Mouse (Mus musculus) kidney, embryonic 15.5 days (tissue): ENCODE results near the gene Thap4. TPM values are rescaled to one million over a fixed set of nuclear protein-coding genes. Genes with fewer than 3 reads are reported as not detected.

Experiments
- ATAC-seq: fragments of 200-750 bp; cut with Nextera tagmentation; replicated peaks from 2 replicates; pipeline ENCODE4 v1.8.0; 2017; ENCODE audit warnings: moderate TSS enrichment; ENCODE audit not compliant: low FRiP score
- H3K27ac ChIP-seq: fragments of 300-500 bp; sonication (generic); 2 replicates; pipeline ENCODE4 v1.5.1; 2015; ENCODE audit warnings: mild to moderate bottlenecking, inconsistent platforms
- H3K27me3 ChIP-seq: fragments of 300-500 bp; sonication (generic); 2 replicates; pipeline ENCODE4 v1.6.1; 2015; ENCODE audit warnings: inconsistent platforms
- H3K36me3 ChIP-seq: fragments of 300-500 bp; sonication (generic); 2 replicates; pipeline ENCODE4 v1.6.1; 2015; ENCODE audit warnings: inconsistent platforms
- H3K4me1 ChIP-seq: fragments of 300-500 bp; sonication (generic); 2 replicates; pipeline ENCODE4 v1.6.1; 2015; ENCODE audit warnings: inconsistent platforms
- H3K4me2 ChIP-seq: fragments of 300-500 bp; sonication (generic); 2 replicates; pipeline ENCODE4 v1.6.1; 2015; ENCODE audit warnings: moderate library complexity, mild to moderate bottlenecking, inconsistent platforms
- H3K4me3 ChIP-seq: fragments of 300-500 bp; sonication (generic); replicated peaks from 2 replicates; pipeline ENCODE4 v1.5.1; 2015; ENCODE audit warnings: mild to moderate bottlenecking, inconsistent platforms
- H3K9ac ChIP-seq: fragments of 300-500 bp; sonication (generic); 2 replicates; pipeline ENCODE4 v1.6.1; 2015; ENCODE audit warnings: mild to moderate bottlenecking, inconsistent platforms
- H3K9me3 ChIP-seq: fragments of 300-500 bp; sonication (generic); replicated peaks from 2 replicates; pipeline ENCODE4 v1.6.1; 2016; ENCODE audit warnings: inconsistent platforms
- WGBS: fragments of 180-500 bp; shearing (Covaris S2); methylation state at CpG from one replicate; pipeline ENCODE4 v1.1.7; 2015; ENCODE audit warnings: mixed read lengths; 5-methylcytosine and 5-hydroxymethylcytosine counted together
- polyA plus RNA-seq: library from polyadenylated mRNA; unstranded; fragments of >200 nt; fragmentation: Nextera tagmentation; extraction: Ambion mirVana; gene quantifications from 2 replicates; pipeline ENCODE4 v1.2.1, GENCODE M21; 2015

Gene Thap4
- polyA plus RNA-seq, 1 experiment from 2014 or later: 63.7 TPM

GRCm38 (mm10) chr1:93740671-93741070 is 14.0 kb downstream of the Thap4 start:
- H3K27ac ChIP-seq: no peak overlapping the region
- H3K36me3 ChIP-seq: peaks cover 12% of the 10 kb centered on the region
- H3K4me3 ChIP-seq: no peak overlapping the region
- H3K4me1 ChIP-seq: peaks cover 4% of the 10 kb centered on the region; the same call in 1 of the 2 replicates
- no peak overlapping the region for H3K4me2 ChIP-seq
- H3K9ac ChIP-seq: no peak overlapping the region
- H3K27me3 ChIP-seq: no peaks in the 10 kb centered on the region
- no peak for ATAC-seq
- WGBS: 87% methylated on average over 2 of the region's 2 CpGs
- no peaks in the 10 kb centered on the region for H3K9me3 ChIP-seq

GRCm38 (mm10) chr1:93737711-93738110 is 17.0 kb downstream of the Thap4 start:
- no peak overlapping the region for H3K4me3 ChIP-seq
- H3K4me1 ChIP-seq: 0 out of 2 replicates have a peak, but pooled peaks cover 2% of the 10 kb centered on the region
- no peak overlapping the region for H3K27ac ChIP-seq
- H3K36me3 ChIP-seq: peaks cover 5% of the 10 kb centered on the region
- H3K9me3 ChIP-seq: no peaks in the 10 kb centered on the region
- no peak for ATAC-seq
- no peak overlapping the region for H3K9ac ChIP-seq
- no peaks in the 10 kb centered on the region for H3K27me3 ChIP-seq
- WGBS: 96% methylated on average over 5 of the region's 5 CpGs
- H3K4me2 ChIP-seq: no peak overlapping the region

DNA sequence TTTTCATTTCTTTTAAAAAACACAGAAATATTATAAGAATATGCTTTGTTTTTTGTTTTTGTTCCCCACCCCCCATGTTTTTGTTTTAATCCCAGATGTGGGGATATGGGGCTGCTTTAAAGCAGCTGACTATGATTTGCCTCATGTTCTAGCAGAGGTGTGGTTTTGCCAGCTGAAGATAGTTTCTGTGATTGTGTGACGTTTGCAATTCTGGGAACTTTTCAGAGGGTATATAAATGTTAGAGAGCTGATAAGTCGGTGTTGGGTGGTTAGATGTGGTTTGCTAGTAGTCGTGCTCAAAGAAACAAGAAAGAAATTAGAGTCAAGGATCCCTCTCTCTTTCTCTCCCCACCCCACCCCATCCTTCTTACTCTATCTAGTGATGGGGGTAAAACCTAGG is 18.8 kb downstream of the Thap4 start:
- Histone ChIP-seq H3K27me3 (no peaks in the 10 kb centered on the region), H3K9me3 (no peaks in the 10 kb centered on the region), H3K27ac (no peak overlapping the region), H3K4me3 (no peak overlapping the region), H3K4me1 (no peaks in the 10 kb centered on the region), H3K36me3 (peaks cover 4% of the 10 kb centered on the region), H3K4me2 (no peak overlapping the region), H3K9ac (no peak overlapping the region)
- WGBS: 88% methylated on average over 3 of the region's 3 CpGs
- ATAC-seq: no peak

- H3K27me3 ChIP-seq: no peaks in the 10 kb centered on the region
- no peak overlapping the region for H3K9ac ChIP-seq
- H3K4me1 ChIP-seq: no peaks in the 10 kb centered on the region
- no peaks in the 10 kb centered on the region for H3K9me3 ChIP-seq
- H3K36me3 ChIP-seq: peaks cover 4% of the 10 kb centered on the region; the same call in 1 of the 2 replicates
- WGBS: 33% methylated on average over 3 of the region's 3 CpGs
- ATAC-seq: no peak
- no peak overlapping the region for H3K4me2 ChIP-seq
- no peak overlapping the region for H3K4me3 ChIP-seq
- no peak overlapping the region for H3K27ac ChIP-seq
These were observed 22.8 kb downstream of the Thap4 start for GRCm38 (mm10) chr1:93731880-93732281.

- Histone ChIP-seq H3K27ac (no peak overlapping the region), H3K4me3 (no peak overlapping the region), H3K9ac (no peak overlapping the region), H3K4me1 (no peaks in the 10 kb centered on the region), H3K9me3 (no peaks in the 10 kb centered on the region), H3K4me2 (peak overlapping the region; percentile 14; the same call in 1 of the 2 replicates), H3K27me3 (no peaks in the 10 kb centered on the region), H3K36me3 (peaks cover 4% of the 10 kb centered on the region; the same call in 1 of the 2 replicates)
- WGBS: 88% methylated on average over 5 of the region's 5 CpGs
- no peak for ATAC-seq
These were observed 23.6 kb downstream of the Thap4 start for GRCm38 (mm10) chr1:93731103-93731502.

GRCm38 (mm10) chr1:93726974-93727373 is 27.7 kb downstream of the Thap4 start:
- Histone ChIP-seq H3K4me3 (no peak overlapping the region), H3K9me3 (no peaks in the 10 kb centered on the region), H3K9ac (no peak overlapping the region), H3K4me2 (no peak overlapping the region), H3K4me1 (no peaks in the 10 kb centered on the region), H3K27me3 (no peaks in the 10 kb centered on the region), H3K27ac (no peak overlapping the region), H3K36me3 (peaks cover 20% of the 10 kb centered on the region)
- peak; percentile 47 for ATAC-seq
- 50% methylated on average over 3 of the region's 3 CpGs for WGBS

- Histone ChIP-seq H3K27ac (no peak overlapping the region), H3K4me1 (no peaks in the 10 kb centered on the region), H3K9ac (no peak overlapping the region), H3K4me3 (no peak overlapping the region), H3K9me3 (no peaks in the 10 kb centered on the region), H3K27me3 (no peaks in the 10 kb centered on the region), H3K36me3 (peaks cover 20% of the 10 kb centered on the region), H3K4me2 (no peak overlapping the region)
- 89% methylated on average over 3 of the region's 3 CpGs for WGBS
- ATAC-seq: no peak
These were observed 28.5 kb downstream of the Thap4 start for GRCm38 (mm10) chr1:93726116-93726515.

- ATAC-seq: no peak
- peaks cover 24% of the 10 kb centered on the region for H3K36me3 ChIP-seq
- H3K9ac ChIP-seq: no peak overlapping the region
- H3K9me3 ChIP-seq: no peaks in the 10 kb centered on the region
- no peaks in the 10 kb centered on the region for H3K27me3 ChIP-seq
- 87% methylated on average over 5 of the region's 5 CpGs for WGBS
- no peak overlapping the region for H3K4me3 ChIP-seq
- H3K27ac ChIP-seq: no peak overlapping the region
- no peaks in the 10 kb centered on the region for H3K4me1 ChIP-seq
- no peak overlapping the region for H3K4me2 ChIP-seq
These were observed 29.0 kb downstream of the Thap4 start for GRCm38 (mm10) chr1:93725665-93726064.

- Histone ChIP-seq H3K4me3 (no peak overlapping the region), H3K4me1 (no peaks in the 10 kb centered on the region), H3K36me3 (peaks cover 26% of the 10 kb centered on the region), H3K27ac (no peak overlapping the region), H3K27me3 (no peaks in the 10 kb centered on the region), H3K9me3 (no peaks in the 10 kb centered on the region), H3K4me2 (no peak overlapping the region), H3K9ac (no peak overlapping the region)
- ATAC-seq: no peak
- 88% methylated on average over 3 of the region's 3 CpGs for WGBS
These were observed 30.0 kb downstream of the Thap4 start for GRCm38 (mm10) chr1:93724623-93725022.

DNA sequence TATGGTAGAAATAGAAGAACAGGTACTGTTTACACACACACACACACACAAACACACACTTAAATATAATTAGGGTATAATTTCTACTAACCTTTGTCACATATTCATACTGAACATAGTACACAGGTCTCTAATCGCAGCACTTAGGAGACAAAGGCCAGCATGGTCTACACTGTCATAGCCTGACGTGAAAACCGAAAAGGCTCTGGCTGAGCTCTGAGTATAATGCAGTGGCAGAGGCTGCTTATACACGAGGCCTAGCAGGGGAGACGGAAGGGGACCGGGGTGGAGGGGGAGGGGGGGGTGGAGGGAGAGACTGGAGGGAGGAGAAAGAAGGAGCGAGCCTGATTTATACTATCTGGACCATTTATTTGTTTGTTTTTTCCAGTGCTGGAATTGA is 33.1 kb downstream of the Thap4 start:
- ATAC-seq: no peak
- Histone ChIP-seq H3K9ac (no peak overlapping the region), H3K4me2 (no peak overlapping the region), H3K36me3 (peaks cover 46% of the 10 kb centered on the region), H3K4me1 (no peaks in the 10 kb centered on the region), H3K4me3 (no peak overlapping the region), H3K27ac (no peak overlapping the region), H3K9me3 (no peaks in the 10 kb centered on the region), H3K27me3 (no peaks in the 10 kb centered on the region)
- WGBS: 63% methylated on average over 7 of the region's 7 CpGs

DNA sequence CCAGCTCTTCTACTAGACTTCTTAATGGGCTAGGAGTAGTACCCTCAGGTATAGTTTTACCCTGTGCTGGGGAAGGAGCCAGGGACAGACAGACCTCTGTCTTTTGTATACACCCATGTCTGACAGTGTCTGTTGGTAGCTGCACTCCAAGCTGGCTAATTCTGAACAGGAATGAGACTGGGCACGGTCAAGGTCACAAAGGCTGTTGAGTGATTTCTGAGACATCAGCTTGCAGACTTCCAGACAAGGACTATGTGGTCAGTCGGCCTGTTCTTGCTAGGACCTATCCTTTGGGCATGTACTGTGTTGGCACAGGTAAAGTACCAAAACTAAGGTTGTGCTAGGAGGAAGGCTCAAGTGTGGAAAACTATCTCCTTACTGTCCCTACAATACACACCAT is 38.5 kb downstream of the Thap4 start:
- Histone ChIP-seq H3K36me3 (peaks cover 67% of the 10 kb centered on the region), H3K4me3 (no peak overlapping the region), H3K27ac (no peak overlapping the region), H3K4me2 (no peak overlapping the region), H3K9me3 (no peaks in the 10 kb centered on the region), H3K9ac (no peak overlapping the region), H3K4me1 (no peaks in the 10 kb centered on the region), H3K27me3 (no peaks in the 10 kb centered on the region)
- no peak for ATAC-seq
- WGBS: 84% methylated on average over 2 of the region's 2 CpGs

- Histone ChIP-seq H3K36me3 (peaks cover 45% of the 10 kb centered on the region), H3K4me2 (no peak overlapping the region), H3K9me3 (no peaks in the 10 kb centered on the region), H3K27me3 (no peaks in the 10 kb centered on the region), H3K9ac (no peak overlapping the region), H3K27ac (no peak overlapping the region), H3K4me3 (no peak overlapping the region), H3K4me1 (no peaks in the 10 kb centered on the region)
- 84% methylated on average over 3 of the region's 3 CpGs for WGBS
- no peak for ATAC-seq
These were observed 49.3 kb downstream of the Thap4 start for GRCm38 (mm10) chr1:93705389-93705788.

DNA sequence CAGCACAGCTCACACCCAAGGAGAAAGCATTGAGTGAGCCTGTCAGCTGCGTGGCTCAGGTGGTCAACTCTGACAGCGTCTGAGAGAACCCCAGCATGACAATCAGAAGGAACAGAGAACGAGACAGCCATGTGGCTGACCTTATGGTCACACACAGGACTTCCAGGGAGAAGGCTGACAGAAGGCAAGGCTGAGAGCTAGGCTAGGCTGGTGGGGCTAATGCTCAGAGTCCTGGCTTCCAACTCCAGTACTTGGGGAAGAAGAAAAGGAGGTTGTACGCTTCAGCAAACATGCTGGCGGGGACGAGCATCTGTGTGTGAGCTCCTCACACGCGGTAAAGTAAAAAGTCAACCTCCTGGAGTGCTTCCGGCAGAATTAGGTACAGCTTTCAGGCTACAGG is 50.3 kb downstream of the Thap4 start:
- no peak for ATAC-seq
- Histone ChIP-seq H3K9me3 (no peaks in the 10 kb centered on the region), H3K27me3 (no peaks in the 10 kb centered on the region), H3K4me2 (no peak overlapping the region), H3K9ac (no peak overlapping the region), H3K27ac (no peak overlapping the region), H3K4me3 (no peak overlapping the region), H3K4me1 (no peaks in the 10 kb centered on the region), H3K36me3 (peaks cover 45% of the 10 kb centered on the region)
- WGBS: 87% methylated on average over 9 of the region's 9 CpGs
